Mouse (Mus musculus): ENCODE results near the gene Pla2g4b. TPM values are rescaled to one million over a fixed set of nuclear protein-coding genes. Genes with fewer than 3 reads are reported as not detected.

The Pla2g4b gene
- polyA plus RNA-seq (2012; rRNA removed) = 22.4 and 28.4 TPM in 2 replicates

DNA sequence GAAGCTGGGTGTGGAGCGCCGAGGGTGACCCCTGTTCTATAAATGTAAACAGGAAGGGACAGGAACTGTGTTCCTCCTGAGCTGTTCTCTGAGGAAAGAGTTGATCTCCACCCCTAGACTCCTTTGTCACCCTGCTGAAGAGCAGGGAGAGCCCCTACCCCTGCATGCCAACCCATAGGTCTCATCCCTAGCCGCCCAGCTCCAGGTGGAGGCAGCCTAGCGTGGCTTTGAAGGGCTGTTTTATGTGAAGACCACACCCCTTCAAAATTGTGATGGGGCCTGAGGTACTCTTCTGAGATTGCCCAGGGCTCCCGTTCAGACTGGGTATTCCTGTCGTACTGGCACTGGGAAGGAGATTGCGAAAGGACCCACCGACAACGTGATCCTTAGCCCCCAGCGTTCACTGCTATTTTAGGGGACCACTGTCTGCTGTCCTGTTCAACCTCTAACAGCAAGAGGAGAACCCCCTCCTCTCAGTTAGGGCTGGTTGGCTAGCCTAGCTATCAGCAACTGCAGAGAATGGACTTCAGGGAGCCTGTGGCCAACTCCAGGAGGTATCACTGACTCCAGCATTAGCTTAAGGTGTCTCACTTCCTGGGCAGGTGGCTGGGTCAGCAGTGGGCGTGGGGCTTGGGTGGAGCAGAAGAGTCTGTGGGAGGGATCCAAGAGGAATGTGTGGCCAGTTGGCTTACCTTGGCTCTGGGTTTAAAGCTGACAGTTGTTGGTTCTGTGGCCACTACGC is at the start of gene Pla2g4b:
Pla2g4b (plus strand) TSS at position 692 of the 742 bp plus-strand sequence.

GRCm38 (mm10) chr2:120026984-120027949 is 6.0 kb upstream of the Pla2g4b start, which contains the start of the genes Jmjd7 and Gm28042:
Gene Jmjd7, plus strand, starts transcription at chr2:120027483.
Gene Gm28042, plus strand, starts transcription at chr2:120027493.

Other genes starting within 250 kb of the Pla2g4b start
- 14.0 and 14.1 TPM in 2 replicates for gene Rpap1, start 245.9 kb upstream of the Pla2g4b start, polyA plus RNA-seq (2012; rRNA removed)
- 18.0 and 21.9 TPM in 2 replicates for gene Tyro3, start 235.7 kb upstream of the Pla2g4b start, polyA plus RNA-seq (2012; rRNA removed)
- 1.4 and 3.3 TPM in 2 replicates for gene Mga, start 136.2 kb upstream of the Pla2g4b start, polyA plus RNA-seq (2012; rRNA removed)
- 3.8 and 4.6 TPM in 2 replicates for gene Mapkbp1, start 60.7 kb upstream of the Pla2g4b start, polyA plus RNA-seq (2012; rRNA removed)
- gene Jmjd7, start 5.9 kb upstream of the Pla2g4b start, polyA plus RNA-seq (2012; rRNA removed) = 6.9 and 9.7 TPM in 2 replicates
- gene Gm28042, start 5.9 kb upstream of the Pla2g4b start, polyA plus RNA-seq (2012; rRNA removed) = 2.3 and 5.4 TPM in 2 replicates
- 14.9 and 19.6 TPM in 2 replicates for gene Ehd4, start 121.2 kb downstream of the Pla2g4b start, polyA plus RNA-seq (2012; rRNA removed)
- gene Pla2g4e, start 211.9 kb downstream of the Pla2g4b start, polyA plus RNA-seq (2012; rRNA removed) = 7.1 and 7.2 TPM in 2 replicates

Measured in stomach, adult 2 months (tissue).